Mouse (Mus musculus) bone marrow, adult 2 months (tissue): ENCODE measurements around the gene Samsn1. TPM values are rescaled to one million over a fixed set of nuclear protein-coding genes. Genes with fewer than 3 reads are reported as not detected.
"Not testable (repeated sequence)": the region's sequence is repeated elsewhere in the genome, so short reads cannot be mapped to it uniquely, and the experiment has no call there.

Experiments used
- H3K27ac ChIP-seq: fragments of 200-500 bp; 2 replicates; pipeline ENCODE4 v1.5.1; 2012; ENCODE audit warnings: low read depth, mild to moderate bottlenecking, control low read depth, inconsistent platforms, low read length; ENCODE audit not compliant: control insufficient read depth, poor library complexity, insufficient read depth
- H3K4me1 ChIP-seq: fragments of 200-500 bp; 2 replicates; pipeline ENCODE4 v1.6.1; 2011; ENCODE audit warnings: low read length; ENCODE audit not compliant: control insufficient read depth, insufficient read depth
- H3K4me3 ChIP-seq: fragments of 200-500 bp; replicated peaks from 2 replicates; pipeline ENCODE3; 2011; ENCODE audit warnings: mild to moderate bottlenecking, low read depth, low read length, control low read depth; ENCODE audit not compliant: control insufficient read depth
- CTCF ChIP-seq: fragments of 200-500 bp; IDR thresholded peaks from 2 replicates; pipeline ENCODE4 v1.5.1; 2011; ENCODE audit warnings: low read length, control low read depth; ENCODE audit not compliant: control insufficient read depth, insufficient read depth
- POLR2A ChIP-seq: fragments of 200-500 bp; IDR thresholded peaks from 2 replicates; pipeline ENCODE4 v1.6.1; 2011; ENCODE audit warnings: low read depth, mild to moderate bottlenecking, control low read depth, low read length, borderline replicate concordance; ENCODE audit not compliant: control insufficient read depth
- WGBS: fragments of 180-500 bp; shearing (Covaris S2); methylation state at CpG from one replicate; pipeline ENCODE4 v1.1.7; 2018; 5-methylcytosine and 5-hydroxymethylcytosine counted together
- polyA plus RNA-seq: library from polyadenylated mRNA; stranded (reverse); fragments of >200 nt; gene quantifications from 2 replicates; pipeline ENCODE4 v1.2.4, GENCODE M21; 2011; ENCODE audit warnings: low replicate concordance; ENCODE audit not compliant: missing spikeins, insufficient read depth, insufficient read length

Gene Samsn1
- polyA plus RNA-seq, 1 experiment, result 13.2 TPM

GRCm38 (mm10) chr16:75842569-75842968 lies 179.5 kb downstream of the Samsn1 start:
- no peak overlapping the region for H3K4me3 ChIP-seq
- H3K27ac ChIP-seq, result no peak overlapping the region
- no peaks in the 10 kb centered on the region; the same call in 1 of the 2 replicates for H3K4me1 ChIP-seq
- no peak for TF ChIP-seq CTCF
- no peak for TF ChIP-seq POLR2A
- WGBS, result 87% methylated on average over 9 of the region's 9 CpGs

GRCm38 (mm10) chr16:75837728-75838451 lies 184.2 kb downstream of the Samsn1 start:
- Histone ChIP-seq H3K27ac (no peak overlapping the region), H3K4me3 (no peak overlapping the region), H3K4me1 (no peaks in the 10 kb centered on the region)
- WGBS, result 50% methylated on average over 5 of the region's 5 CpGs
- no peak for TF ChIP-seq CTCF
- no peak for TF ChIP-seq POLR2A

- Histone ChIP-seq H3K4me3 (no peak overlapping the region), H3K27ac (no peak overlapping the region), H3K4me1 (no peaks in the 10 kb centered on the region; the same call in 1 of the 2 replicates)
- WGBS, result 7% methylated on average over 4 of the region's 4 CpGs
- TF ChIP-seq CTCF (no peak), POLR2A (no peak)
Measured at GRCm38 (mm10) chr16:75831390-75831789, 190.7 kb downstream of the Samsn1 start.

- not testable (repeated sequence) for H3K27ac ChIP-seq, H3K4me1 ChIP-seq, H3K4me3 ChIP-seq
Measured at GRCm38 (mm10) chr16:75826949-75827348, 195.1 kb downstream of the Samsn1 start.

- Histone ChIP-seq H3K4me1 (no peaks in the 10 kb centered on the region; the same call in 1 of the 2 replicates), H3K4me3 (no peak overlapping the region), H3K27ac (no peak overlapping the region)
- no peak for TF ChIP-seq CTCF
- TF ChIP-seq POLR2A, result no peak
Measured at GRCm38 (mm10) chr16:75826498-75826897, 195.6 kb downstream of the Samsn1 start.

GRCm38 (mm10) chr16:75823226-75823625 lies 198.9 kb downstream of the Samsn1 start:
- Histone ChIP-seq H3K4me3 (no peak overlapping the region), H3K4me1 (no peaks in the 10 kb centered on the region; the same call in 1 of the 2 replicates), H3K27ac (no peak overlapping the region)
- 72% methylated on average over 6 of the region's 6 CpGs for WGBS
- no peak for TF ChIP-seq POLR2A
- TF ChIP-seq CTCF, result no peak

- TF ChIP-seq CTCF (no peak), POLR2A (no peak)
- no peak overlapping the region for H3K27ac ChIP-seq
- H3K4me3 ChIP-seq, result no peak overlapping the region
- no peaks in the 10 kb centered on the region for H3K4me1 ChIP-seq
- WGBS, result 75% methylated on average over 3 of the region's 3 CpGs
Measured at GRCm38 (mm10) chr16:75820963-75821362, 201.1 kb downstream of the Samsn1 start.
